Mouse (Mus musculus) cerebellum, adult 9-10 months (tissue): Measurements from ENCODE around the gene Nfatc3.
A peak's percentile ranks its signal among the peaks of the same experiment; 100 is the strongest.

Experiments
- DNase-seq: peaks from one replicate; pipeline ENCODE4 v3.0.0; 2022

Gene Nfatc3

DNA sequence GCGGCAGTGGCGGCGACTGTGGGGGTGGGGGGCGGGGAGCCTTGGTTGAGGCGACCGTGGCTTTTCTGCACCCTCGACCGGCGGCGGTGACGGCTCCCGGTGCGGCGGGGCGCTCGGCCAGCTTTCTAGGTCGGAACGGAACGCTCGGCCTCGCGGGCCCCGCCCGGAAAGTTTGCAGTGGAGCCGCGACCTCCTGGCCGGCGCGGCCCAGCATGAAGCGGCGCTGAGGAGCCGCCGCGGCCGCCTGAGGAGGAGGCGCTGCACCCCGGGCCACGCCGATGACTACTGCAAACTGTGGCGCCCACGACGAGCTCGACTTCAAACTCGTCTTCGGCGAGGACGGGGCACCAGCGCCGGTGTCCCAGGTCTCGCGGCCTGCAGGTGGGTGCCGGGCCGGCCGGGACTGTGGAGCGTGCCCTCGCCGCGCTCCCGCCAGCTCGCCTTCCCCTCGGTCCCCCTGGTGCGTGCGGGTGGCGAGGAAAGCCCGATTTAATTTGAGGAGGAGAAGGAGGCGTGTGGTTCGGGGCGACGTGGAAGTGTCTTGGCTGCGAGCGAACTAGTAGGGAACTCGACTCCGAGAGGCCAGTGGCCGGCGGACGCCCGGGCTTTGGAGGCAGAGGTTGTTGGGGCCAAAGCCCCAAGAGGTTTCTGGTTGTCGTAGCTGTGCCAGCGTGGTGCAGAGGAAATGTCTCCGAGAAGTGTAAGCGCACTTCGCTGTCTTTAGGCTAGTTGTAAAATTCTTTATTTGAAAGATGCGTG lies 1.2 kb downstream of the Nfatc3 start:
- peak; percentile 49 for DNase-seq

DNA sequence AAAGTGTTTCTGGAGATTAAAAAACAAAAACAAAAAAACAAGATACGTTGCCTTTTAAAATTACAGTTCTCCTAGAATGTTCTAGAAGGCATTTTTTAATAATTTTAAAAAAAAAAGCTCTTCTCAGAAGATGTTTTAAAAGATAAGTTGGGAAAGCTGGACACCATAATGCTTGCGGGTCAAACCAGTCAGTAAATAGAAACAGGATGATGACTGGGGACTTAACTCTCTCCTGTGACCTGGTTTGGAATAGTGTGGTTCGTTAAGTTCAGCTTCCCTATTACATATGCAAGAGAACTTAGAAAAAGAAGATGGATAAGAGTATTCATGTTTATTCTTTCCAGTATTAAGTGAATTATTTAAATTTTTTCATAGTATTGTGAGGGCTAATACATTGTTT lies 1.9 kb downstream of the Nfatc3 start:
- DNase-seq: no peak

DNA sequence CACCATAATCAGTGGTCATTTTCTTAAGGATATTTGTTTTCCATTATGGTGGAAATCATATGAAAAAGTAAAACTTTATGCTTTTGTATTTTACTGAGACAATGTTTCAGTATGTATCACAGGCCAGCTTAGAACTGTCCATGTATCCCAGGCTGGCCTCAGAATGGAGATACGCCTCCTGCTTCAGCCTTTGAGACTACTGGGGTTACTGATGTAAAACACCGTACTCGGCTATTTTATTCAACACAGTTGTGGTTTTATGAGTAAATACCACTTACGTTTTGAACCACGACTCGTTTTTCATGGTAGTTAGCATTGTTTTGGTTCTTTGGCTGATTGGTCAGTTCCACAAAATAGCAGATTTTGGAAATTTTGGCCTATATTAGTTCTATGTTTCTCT lies 3.0 kb downstream of the Nfatc3 start:
- DNase-seq: no peak

DNA sequence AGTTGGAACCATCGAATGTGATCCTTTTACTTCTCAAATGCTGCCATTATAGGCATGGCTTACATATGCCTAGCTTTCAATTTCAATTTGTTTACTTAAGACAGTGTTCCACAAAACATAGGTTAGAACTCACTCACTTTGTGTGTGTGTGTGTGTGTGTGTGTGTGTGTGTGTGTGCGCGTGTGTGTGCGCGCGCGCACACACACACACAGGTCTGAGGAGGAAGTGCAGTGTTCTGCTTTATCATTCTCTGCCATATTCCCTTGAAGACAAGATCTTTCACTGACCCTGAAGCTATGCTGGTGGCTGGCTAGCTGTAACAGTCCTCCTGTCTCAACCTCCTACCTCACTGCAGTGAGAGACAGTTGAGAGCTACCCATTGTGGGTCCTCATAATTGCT lies 4.4 kb downstream of the Nfatc3 start:
- no peak for DNase-seq

DNA sequence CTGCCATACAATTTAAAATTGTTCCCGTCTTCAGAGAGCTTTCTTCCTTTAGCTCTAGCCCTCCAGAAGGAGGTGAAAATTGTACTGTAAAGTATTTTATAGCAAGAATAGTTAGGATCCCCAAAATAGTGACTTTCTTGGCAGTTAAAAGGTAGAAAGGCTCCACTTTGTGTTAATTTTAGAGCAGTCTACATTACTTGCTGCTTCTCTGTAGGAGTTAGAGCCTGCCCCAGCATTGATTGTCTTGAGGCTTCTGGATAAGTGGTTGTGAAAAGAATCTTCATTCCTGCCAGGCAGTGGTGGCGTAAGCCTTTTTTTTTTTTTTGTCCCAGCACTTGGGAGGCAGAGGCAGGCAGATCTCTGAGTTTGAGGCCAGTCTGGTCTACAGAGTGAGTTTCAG lies 8.1 kb downstream of the Nfatc3 start:
- no peak for DNase-seq

DNA sequence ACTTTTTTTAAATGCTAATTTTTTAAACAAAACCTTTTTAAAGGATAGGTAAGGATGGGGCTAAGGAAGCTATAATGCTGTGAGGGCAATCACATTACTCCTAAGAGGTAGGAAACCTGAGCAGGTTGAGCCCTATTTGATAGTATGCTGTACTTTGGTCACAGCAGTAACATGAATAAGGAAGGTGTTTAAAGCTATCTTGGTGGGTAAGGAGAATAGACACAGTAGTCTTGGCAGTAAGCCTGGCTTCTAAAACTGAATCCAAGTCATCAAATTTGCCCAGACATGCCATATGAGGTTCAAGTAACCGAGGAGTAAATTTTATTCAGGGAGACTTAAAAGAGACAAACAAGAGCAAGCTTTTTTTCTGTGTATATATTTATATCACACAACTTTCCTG lies 10.9 kb downstream of the Nfatc3 start:
- DNase-seq: no peak

DNA sequence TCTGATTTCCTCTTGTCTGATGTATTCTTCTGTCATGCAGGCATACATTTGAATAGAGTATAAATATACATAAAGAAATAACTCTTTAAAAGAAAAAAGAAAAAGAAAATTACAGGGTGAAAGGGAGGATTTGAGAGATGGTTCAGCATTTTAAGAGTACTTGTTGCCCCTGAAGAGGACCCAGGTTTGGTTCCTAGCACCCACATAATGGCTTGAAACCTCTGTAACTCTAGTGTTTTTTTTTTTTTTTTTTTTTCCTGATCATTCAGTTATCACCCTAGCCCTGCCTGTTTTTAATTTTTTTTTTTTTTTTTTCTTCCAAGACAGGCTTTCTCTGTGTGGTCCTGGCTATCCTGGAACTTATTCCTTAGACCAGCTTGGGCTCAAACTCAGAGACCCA lies 13.5 kb downstream of the Nfatc3 start:
- no peak for DNase-seq

DNA sequence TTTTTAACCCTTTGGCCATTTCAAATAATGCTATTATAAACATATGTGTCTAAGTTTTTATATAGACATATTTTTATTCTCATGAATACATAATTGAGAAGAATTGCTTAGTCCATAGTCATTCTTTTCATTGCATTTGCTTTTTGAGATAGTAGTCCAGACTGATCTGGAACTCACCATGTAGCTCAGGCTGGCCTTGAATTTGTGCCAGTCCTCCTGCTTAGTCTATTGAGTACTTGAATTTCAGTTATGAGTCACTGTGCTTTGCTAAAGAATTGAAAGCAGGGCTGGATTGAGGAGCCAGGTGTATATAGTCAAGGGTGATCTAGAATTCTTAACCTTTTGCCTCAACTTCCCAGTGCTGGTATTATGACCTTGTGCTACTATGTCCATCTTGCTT lies 15.6 kb downstream of the Nfatc3 start:
- no peak for DNase-seq

DNA sequence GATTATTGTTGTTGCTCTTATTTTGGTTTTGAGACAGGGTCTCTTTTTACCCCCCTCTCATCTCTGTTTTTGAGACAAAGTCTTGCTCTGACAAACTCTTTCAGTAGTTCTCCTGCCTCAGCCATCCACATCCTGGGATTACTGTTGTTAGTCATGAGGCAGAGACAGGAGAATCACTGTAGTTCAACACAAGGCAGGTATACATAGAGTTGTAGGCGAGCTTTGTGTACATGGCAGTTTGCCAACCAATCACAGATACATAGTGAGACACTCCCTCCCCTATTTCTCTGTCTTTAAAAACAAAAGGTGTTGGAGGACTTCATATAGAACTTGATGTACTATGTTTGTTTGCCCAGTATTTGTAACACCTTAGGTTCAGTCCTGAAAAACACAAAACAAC lies 16.0 kb downstream of the Nfatc3 start:
- DNase-seq: no peak

DNA sequence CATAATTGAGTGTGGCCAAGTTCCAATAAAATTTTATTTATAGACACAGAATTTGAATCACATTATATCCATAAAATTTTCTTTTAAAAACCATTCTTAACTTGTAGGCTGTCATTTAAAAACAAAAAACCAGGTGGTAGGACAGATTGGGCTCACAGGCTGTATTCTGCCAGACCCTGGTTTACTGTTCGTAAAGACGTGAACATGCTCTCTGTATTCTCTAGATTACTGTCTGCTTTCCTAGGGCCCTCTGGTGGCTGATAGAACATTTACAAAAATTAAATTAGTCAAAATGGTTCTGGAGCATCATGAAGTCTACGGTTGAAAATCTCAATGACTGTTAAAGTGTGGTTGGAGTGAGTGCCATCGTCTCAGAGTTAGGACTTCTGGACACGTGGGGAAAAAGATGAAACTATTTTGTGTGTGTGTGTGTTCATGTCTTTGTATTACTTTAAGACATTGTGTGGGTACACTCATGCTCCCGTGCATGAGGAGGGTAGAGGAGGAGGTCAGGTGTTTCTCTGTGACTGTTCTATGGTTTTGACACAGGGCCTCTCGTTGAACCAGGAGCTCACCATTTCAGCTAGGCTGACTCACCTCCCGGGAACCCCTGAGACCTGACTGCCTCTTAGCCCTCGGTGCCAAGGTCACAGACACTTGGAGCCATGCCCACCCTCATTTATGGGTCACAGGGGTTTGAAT lies 16.7 kb downstream of the Nfatc3 start:
- DNase-seq: peak; percentile 59

DNA sequence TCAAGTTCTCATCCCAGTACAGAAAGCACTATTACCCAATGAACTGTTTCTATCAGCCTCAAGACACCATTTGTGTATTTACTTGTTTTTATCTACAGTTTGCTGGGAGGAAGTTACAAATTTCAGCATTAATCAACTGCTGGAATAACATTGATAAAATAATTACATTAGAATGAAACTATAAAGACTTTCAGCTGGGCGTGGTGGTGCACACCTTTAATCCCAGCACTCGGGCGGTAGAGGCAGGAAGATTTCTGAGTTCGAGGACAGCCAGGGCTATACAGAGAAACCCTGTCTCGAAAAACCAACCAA lies 17.2 kb downstream of the Nfatc3 start:
- no peak for DNase-seq

DNA sequence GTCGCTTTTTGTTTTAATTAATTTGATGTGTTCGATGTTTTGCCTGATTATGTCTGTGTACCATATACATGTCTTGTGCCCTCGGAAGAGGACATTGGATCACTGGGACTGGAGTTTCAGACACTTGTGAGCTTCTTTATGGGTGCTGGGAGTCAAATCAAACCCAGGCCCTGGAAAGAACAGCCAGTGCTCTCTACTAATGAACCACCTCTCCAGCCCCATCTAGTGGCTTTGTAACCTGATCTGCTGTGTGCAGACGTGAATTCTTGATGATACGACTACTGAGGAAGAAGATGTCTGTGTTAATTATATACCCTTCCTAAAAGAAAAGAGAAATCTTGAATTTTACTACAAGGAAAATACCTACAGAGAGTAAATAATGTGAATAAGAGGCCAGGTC lies 18.0 kb downstream of the Nfatc3 start:
- no peak for DNase-seq

DNA sequence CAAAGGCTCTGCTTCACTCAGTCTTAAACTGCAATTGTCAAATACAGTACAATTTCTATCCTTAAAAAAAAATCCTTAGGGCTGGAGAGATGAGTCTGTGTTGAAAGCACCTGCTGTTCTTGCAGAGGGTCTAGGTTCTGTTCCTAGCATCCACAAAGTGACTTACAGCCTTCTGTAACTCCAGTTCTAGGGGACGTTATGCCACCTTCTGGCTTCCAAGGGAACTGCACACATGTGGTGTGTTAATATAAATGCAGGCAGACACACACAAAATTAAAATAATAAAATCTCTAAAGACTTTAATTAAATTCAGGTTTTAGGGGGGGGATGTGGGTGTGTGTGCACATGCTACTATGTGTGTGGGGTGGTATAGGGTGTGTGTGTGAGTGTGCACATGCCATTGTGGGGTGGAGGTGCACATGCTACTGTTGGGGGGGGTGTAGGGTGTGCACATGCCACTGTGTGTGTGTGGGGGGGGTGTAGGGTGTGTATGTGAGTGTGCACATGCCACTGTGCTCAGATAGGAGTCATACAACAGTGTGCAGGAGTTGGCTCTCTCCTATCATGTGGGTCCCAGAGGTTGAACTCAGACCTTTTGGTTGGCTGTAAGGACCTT lies 18.9 kb downstream of the Nfatc3 start:
- no peak for DNase-seq

DNA sequence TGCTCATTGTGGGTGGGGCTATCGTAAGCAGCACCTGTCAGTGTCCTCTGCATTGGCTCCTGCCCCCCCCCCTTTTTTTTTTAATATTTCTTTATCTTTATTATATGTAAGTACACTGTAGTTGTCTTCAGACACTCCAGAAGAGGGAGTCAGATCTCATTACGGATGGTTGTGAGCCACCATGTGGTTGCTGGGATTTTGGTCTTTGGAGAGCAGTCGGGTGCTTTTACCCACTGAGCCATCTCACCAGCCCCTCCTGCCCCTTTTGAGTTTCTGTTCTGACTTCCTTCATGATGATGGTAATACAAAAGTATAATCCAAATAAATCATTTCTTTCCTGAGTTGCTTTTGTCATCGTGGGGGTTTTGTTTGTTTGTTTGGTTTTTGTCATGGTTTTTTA lies 43.7 kb downstream of the Nfatc3 start:
- DNase-seq: no peak

DNA sequence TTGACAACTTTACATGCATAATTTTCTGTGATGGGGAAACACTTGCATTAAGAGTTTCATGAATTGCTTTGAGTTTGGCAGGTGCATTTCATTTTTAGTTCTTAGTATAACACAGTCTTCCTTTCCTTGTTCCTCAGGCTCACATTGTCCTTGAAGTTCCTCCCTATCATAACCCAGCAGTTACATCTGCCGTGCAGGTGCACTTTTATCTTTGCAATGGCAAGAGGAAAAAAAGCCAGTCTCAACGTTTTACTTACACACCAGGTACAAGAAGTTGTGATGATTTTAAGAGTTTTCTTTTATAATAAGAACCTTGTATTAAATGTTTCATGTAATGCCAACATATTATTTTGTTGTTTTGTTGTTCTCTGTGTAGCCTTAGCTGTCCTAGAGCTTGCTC lies 45.2 kb downstream of the Nfatc3 start:
- no peak for DNase-seq

DNA sequence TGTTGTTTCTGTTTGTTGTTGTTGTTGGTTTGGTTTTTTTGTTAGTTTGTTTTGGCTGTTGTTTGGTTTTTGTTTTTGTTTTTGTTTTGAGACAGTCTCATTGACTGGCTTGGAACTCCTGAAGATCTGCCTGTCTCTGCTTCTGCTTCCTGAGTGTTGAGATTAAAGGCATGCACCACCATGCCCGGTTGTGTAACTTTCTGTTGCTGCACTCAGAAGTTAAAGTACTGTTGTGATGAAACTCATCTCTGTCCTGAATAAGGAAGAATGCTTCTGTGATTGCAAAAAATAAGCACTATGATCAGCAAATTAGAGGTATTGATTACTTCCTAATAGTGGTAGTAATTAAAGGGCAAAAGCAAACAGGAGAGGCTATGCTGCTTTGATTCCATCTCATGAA lies 47.6 kb downstream of the Nfatc3 start:
- DNase-seq: no peak

DNA sequence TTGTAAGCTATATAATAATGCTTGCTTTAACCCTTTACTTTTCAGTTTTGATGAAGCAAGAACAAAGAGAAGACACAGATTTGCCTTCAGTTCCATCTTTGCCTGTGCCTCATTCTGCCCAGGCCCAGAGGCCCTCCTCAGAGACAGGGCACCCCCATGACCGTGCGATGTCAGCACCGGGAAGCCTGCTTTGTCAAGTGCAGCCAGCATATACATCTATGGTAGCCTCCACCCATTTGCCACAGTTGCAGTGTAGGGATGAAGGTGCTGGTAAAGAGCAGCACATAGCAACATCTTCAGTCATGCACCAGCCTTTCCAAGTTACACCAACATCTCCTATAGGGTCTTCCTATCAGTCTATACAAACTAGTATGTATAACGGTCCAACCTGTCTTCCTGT lies 49.4 kb downstream of the Nfatc3 start:
- DNase-seq: no peak

DNA sequence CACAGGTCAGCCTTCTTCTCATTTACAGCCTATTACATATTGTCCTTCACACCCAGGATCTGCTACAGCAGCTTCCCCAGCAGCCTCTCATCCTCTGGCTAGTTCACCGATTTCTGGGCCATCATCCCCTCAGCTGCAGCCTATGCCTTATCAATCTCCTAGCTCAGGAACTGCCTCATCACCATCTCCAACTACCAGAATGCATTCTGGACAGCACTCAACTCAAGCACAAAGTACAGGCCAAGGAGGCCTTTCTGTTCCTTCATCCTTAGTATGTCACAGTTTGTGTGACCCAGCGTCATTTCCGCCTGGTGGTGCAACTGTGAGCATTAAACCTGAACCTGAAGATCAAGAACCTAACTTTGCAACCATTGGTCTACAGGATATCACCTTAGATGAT lies 50.1 kb downstream of the Nfatc3 start:
- no peak for DNase-seq

DNA sequence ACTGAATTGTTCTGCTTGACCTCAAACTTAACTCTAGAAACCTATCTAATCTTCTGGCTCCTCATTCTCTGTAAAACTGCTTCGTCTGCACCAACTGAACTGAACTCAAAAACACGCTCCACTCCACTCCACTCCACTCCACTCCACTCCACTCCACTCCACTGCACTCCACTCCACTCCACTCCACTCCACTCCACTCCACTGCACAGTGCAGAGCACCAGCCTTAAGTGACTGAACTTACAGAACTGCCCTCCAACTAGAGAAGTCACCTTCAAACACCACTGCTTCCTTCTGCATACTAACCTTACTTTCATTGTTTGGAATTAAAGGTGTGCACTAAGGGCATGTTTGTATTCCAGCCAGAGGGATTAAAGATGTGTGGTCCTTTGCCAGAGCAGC lies 53.4 kb downstream of the Nfatc3 start:
- no peak for DNase-seq

DNA sequence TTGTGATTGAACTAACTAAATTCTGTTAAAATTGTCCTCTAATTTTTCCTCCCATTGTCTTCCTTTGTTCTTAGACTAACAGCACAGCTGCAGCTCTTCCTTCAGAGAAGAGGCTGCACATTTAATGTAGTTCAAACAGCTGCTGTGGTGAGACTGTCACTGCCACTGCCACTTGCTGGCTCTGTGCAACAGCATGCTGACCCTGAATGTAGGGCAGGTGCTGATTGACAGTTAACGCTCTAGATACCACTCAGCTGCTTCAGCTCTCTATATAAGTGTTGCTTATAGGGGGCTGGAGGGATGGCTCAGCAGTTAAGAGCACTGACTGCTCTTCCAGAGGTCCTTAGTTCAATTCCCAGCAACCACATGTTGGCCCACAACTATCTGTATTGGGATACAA lies 53.9 kb downstream of the Nfatc3 start:
- no peak for DNase-seq

DNA sequence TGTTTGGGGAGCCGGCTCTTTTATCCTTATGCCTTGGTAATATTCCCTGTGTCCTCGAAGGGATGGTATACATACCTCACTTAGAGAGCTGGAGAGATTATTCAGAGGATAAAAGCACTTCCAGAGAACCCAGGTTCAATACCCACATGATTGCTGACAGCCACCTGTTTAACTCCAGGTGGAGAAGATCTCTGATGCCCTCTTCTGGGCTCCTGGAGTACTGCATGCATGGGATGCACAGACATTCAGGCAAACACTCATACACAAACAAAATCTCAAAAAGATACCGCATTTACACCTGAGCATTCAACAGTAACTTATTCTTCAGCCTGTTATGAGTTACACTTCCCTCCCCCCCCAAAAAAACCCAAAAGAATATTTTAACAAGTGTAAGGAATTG lies 57.3 kb downstream of the Nfatc3 start:
- no peak for DNase-seq

DNA sequence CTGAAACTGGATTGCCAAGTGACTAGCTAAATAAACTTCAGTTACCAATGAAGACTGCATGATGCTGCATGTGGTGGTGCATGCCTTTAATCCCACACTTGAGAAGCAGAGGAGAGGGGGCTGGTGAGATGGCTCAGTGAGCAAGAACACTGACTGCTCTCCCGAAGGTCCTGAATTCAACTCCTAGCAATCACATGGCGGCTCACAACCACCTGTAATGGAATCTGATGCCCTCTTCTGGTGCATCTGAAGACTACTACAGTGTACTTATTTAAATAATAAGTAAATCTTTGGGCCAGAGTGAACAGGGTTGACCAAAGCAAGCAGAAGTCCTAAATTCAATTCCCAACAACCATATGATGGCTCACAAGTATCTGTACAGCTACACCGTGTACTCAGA lies 64.8 kb downstream of the Nfatc3 start:
- no peak for DNase-seq

DNA sequence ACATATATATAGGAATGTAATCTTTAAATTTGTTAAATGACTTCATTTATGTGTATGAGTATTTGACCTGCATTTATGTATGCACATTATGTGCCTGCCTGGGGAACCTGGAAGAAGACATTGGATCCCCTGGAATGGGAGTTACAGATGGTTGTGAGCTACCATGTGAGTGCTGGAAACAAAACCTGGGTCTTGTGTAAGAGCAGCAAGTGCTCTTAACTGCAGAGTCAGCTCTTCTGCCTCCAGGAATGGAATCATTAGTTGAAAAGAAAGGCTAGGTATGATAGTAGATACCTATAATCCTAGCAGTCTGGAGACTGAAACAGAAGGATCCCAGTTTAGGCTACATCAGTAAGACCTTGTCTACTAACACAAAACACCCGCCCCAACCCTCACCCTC lies 67.4 kb downstream of the Nfatc3 start:
- no peak for DNase-seq

DNA sequence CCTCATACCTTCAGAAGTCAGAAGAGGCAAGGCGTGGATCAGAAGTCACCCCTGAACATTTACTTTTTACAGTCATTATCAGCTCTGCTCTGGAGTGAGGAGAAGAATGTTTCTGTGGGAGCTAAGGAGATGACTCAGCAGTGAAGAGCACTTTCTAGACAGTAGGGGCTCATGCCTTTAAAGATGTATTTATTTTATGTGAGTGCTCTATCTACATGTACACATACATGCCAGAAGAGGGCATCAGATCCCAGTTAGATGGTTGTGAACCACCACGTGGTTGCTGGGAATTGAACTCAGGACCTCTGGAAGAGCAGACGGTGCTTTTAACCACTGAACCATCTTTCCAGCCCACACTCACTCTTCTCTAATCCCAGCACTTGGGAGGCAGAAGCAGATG lies 68.4 kb downstream of the Nfatc3 start:
- DNase-seq: no peak
